Mouse (Mus musculus): ENCODE measurements around the gene Olfr1393. TPM values are rescaled to one million over a fixed set of nuclear protein-coding genes. Genes with fewer than 3 reads are reported as not detected.
A peak's percentile ranks its signal among the peaks of the same experiment; 100 is the strongest.

The Olfr1393 gene
- polyA plus RNA-seq, 2 experiments = 0.03 to 0.05 TPM

- Histone ChIP-seq H3K4me3 (ENCODE audit: insufficient read depth in 1 of 2, low read depth in 2 of 2, low read length in 2 of 2) (no peak overlapping the region), H3K36me3 (replicated peaks; ENCODE audit: control insufficient read depth, insufficient read depth, low read depth) (no peaks in the 10 kb centered on the region), H3K27me3 (ENCODE audit: control insufficient read depth, insufficient read depth, low read length) (no peaks in the 10 kb centered on the region), H3K9ac (replicated peaks) (no peak overlapping the region), H3K27ac (no peak overlapping the region), H3K4me2 (ENCODE audit: low read depth) (no peak overlapping the region), H3K9me3 (ENCODE audit: control insufficient read depth, low read length) (no peaks in the 10 kb centered on the region), H3K4me1 (replicated peaks; ENCODE audit: control insufficient read depth in 2 of 2, insufficient read depth in 2 of 2, low read length in 1 of 2) (peaks cover 11 to 20% of the 10 kb centered on the region in 2 experiments)
- ATAC-seq (ENCODE audit: insufficient read depth) = no peak
- 37% methylated on average over 1 of the region's 1 CpGs for WGBS (ENCODE audit: insufficient replicate concordance)
- no peak for DNase-seq (ENCODE audit: low read depth in 3 of 3, low spot score in 3 of 3)
- TF ChIP-seq CTCF (IDR thresholded peaks at IDR 0.05; ENCODE audit: low read depth) (no peak), EP300 (IDR thresholded peaks at IDR 0.05; ENCODE audit: low read depth) (no peak)
Measured at GRCm38 (mm10) chr11:49240310-49240709, 37.8 kb upstream of the Olfr1393 start.

DNA sequence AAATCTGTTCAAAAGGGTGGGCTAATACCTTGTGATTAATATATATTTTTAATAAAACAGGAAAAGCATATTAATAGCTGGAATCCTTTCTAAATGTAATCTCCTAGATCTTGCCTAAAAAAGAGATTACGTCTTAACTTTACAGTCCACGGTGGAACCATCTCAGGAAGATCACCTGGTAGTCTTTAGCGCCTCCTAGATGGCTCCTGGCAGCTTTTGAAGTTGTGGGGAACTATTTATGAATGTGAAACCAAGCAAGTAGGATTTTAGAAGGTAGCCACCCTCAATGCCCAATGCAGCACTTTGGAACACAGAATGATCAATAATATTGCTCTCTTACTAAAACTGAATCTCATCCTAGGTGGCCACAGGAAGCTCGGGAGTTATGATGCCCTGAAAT, 37.2 kb upstream of the Olfr1393 start:
- WGBS (ENCODE audit: insufficient replicate concordance) = 40% methylated on average over 4 of the region's 4 CpGs

DNA sequence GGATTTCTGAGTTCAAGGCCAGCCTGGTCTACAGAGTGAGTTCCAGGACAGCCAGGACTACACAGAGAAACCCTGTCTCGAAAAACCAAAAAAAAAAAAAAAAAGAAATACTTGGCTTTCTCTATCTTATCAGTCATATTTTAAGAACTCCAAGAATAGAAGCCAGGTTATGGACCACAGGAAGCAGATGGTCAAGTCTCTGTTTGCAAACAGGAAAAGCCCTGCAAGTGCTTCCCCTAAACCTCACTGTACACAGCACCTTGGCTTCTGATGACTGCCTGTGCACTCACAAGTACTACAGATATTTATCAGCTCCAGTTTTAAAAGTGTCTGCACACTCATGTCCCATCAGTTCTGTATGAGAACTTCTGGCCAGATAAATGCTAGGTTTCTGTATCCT, 36.6 kb upstream of the Olfr1393 start:
- Histone ChIP-seq H3K4me3 (ENCODE audit: insufficient read depth in 1 of 2, low read depth in 2 of 2, low read length in 2 of 2) (no peak overlapping the region), H3K36me3 (replicated peaks; ENCODE audit: control insufficient read depth, insufficient read depth, low read depth) (no peaks in the 10 kb centered on the region), H3K4me1 (replicated peaks; ENCODE audit: control insufficient read depth in 2 of 2, insufficient read depth in 2 of 2, low read length in 1 of 2) (peaks cover 19 to 28% of the 10 kb centered on the region in 2 experiments), H3K9ac (replicated peaks) (no peak overlapping the region), H3K27me3 (ENCODE audit: control insufficient read depth, insufficient read depth, low read length) (no peaks in the 10 kb centered on the region), H3K4me2 (ENCODE audit: low read depth) (no peak overlapping the region), H3K9me3 (ENCODE audit: control insufficient read depth, low read length) (no peaks in the 10 kb centered on the region), H3K27ac (no peak overlapping the region)
- no peak for ATAC-seq (ENCODE audit: insufficient read depth)
- TF ChIP-seq EP300 (IDR thresholded peaks at IDR 0.05; ENCODE audit: low read depth) = no peak
- TF ChIP-seq CTCF (IDR thresholded peaks at IDR 0.05; ENCODE audit: low read depth) = no peak
- no peak for DNase-seq (ENCODE audit: low read depth in 3 of 3, low spot score in 3 of 3)
- 0% methylated on average over 1 of the region's 1 CpGs for WGBS (ENCODE audit: insufficient replicate concordance)

More for the DNA sequence above, 37.2 kb upstream of the Olfr1393 start:
- peak; percentile 7; the same call in 1 of the 2 replicates for TF ChIP-seq CTCF (IDR thresholded peaks at IDR 0.05; ENCODE audit: low read depth)
- TF ChIP-seq EP300 (IDR thresholded peaks at IDR 0.05; ENCODE audit: low read depth) = no peak
- no peak overlapping the region for H3K9ac ChIP-seq (replicated peaks)
- DNase-seq (ENCODE audit: low read depth in 3 of 3, low spot score in 3 of 3) = no peak
- H3K36me3 ChIP-seq (replicated peaks; ENCODE audit: control insufficient read depth, insufficient read depth, low read depth) = no peaks in the 10 kb centered on the region
- ATAC-seq (ENCODE audit: insufficient read depth) = no peak
- H3K27ac ChIP-seq = no peak overlapping the region
- peaks cover 17 to 25% of the 10 kb centered on the region in 2 experiments for H3K4me1 ChIP-seq (replicated peaks; ENCODE audit: control insufficient read depth in 2 of 2, insufficient read depth in 2 of 2, low read length in 1 of 2)
- no peak overlapping the region for H3K4me3 ChIP-seq (ENCODE audit: insufficient read depth in 1 of 2, low read depth in 2 of 2, low read length in 2 of 2)
- H3K27me3 ChIP-seq (ENCODE audit: control insufficient read depth, insufficient read depth, low read length) = no peaks in the 10 kb centered on the region
- no peaks in the 10 kb centered on the region for H3K9me3 ChIP-seq (ENCODE audit: control insufficient read depth, low read length)
- H3K4me2 ChIP-seq (ENCODE audit: low read depth) = no peak overlapping the region

DNA sequence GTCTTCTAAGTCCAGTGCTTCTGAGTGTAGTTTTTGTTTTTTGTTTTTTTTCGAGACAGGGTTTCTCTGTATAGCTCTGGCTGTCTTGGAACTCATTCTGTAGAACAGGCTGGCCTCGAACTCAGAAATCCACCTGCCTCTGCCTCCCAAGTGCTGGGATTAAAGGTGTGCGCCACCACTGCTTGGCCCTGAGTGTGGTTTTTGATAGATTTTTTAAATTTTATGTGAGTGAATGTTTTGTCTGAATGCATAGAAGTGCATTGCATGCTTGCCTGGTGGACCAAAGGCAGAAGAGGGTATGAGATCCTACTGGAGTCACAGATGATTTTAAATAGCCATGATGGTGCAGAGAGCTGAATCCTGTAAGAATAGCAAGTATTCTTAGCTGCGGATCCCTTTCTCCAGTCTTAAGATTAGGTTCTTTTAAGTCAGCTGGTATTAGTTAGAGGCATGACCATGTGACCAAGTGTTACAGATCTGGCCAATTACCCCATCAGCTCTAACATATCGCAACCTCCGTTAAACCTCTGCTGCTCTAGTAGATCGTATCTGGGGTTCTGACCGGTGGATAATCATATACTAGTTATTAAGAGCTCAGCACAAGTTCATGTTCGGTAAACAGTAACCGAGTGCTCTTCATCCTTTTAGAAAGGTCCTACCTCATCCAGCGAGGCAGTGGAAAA, 35.0 kb upstream of the Olfr1393 start:
- no peaks in the 10 kb centered on the region for H3K9me3 ChIP-seq (ENCODE audit: control insufficient read depth, low read length)
- TF ChIP-seq EP300 (IDR thresholded peaks at IDR 0.05; ENCODE audit: low read depth) = no peak
- TF ChIP-seq CTCF (IDR thresholded peaks at IDR 0.05; ENCODE audit: low read depth) = no peak
- peak overlapping the region; percentile 96 for H3K4me2 ChIP-seq (ENCODE audit: low read depth)
- no peaks in the 10 kb centered on the region for H3K36me3 ChIP-seq (replicated peaks; ENCODE audit: control insufficient read depth, insufficient read depth, low read depth)
- peak overlapping the region; percentile 70 for H3K9ac ChIP-seq (replicated peaks)
- peaks cover 30 to 35% of the 10 kb centered on the region in 2 experiments for H3K4me1 ChIP-seq (replicated peaks; ENCODE audit: control insufficient read depth in 2 of 2, insufficient read depth in 2 of 2, low read length in 1 of 2)
- 19% methylated on average over 11 of the region's 11 CpGs for WGBS (ENCODE audit: insufficient replicate concordance)
- no peak for DNase-seq (ENCODE audit: low read depth in 3 of 3, low spot score in 3 of 3)
- H3K27ac ChIP-seq = peak overlapping the region; percentile 73
- ATAC-seq (ENCODE audit: insufficient read depth) = no peak
- no peaks in the 10 kb centered on the region for H3K27me3 ChIP-seq (ENCODE audit: control insufficient read depth, insufficient read depth, low read length)
- H3K4me3 ChIP-seq (ENCODE audit: insufficient read depth in 1 of 2, low read depth in 2 of 2, low read length in 2 of 2) = peak overlapping the region; percentile 60 to 68

DNA sequence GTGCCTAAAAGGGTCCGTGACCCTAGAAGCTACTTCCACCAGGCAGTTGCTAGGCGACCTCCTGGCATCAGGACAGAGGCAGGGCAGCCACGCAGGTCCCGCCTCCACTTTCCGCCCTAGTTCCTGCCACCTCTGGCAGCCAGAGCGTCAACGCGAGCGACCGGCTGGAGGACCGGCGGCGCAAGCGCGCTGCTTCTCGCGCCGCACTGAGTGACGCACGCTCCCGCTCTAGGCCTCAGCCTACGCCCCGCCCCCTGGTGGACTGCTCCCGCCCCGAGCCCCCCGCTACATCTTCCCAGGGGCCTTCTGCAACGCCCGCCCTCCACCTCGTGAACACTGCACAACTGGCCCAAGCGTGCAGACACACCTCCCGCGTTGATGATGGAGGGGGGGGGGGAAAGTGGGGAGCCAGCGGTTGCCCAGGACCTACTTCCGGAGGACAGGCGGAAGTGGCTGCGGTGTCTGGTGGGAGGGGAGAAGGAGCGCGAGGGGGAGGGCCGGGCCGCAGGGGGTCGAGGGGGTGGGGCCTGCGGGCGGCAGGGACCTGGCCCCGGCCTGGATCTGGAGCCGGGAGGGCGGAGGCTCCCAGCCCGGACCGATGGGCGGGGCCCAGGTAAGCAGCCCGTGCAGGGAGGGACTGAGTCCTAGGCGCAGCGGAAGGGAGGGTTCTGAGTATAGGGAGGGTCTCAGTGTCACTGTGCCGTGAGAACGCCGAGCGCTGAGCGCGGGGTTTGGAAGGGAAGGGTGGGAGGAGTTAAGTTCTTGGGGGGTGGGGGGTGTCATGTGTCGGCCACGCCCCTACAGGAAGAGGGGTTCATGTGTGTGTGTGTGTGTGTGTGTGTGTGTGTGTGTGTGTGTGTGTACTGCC, 34.1 kb upstream of the Olfr1393 start, which contains the start of gene Mgat1:
Gene Mgat1 (plus strand): TSS at position 465 of the 868 bp plus-strand sequence.
- peaks cover 35 to 44% of the 10 kb centered on the region in 2 experiments for H3K4me1 ChIP-seq (replicated peaks; ENCODE audit: control insufficient read depth in 2 of 2, insufficient read depth in 2 of 2, low read length in 1 of 2)
- peak; percentile 85 to 92 (median 87) for DNase-seq (ENCODE audit: low read depth in 3 of 3, low spot score in 3 of 3)
- no peaks in the 10 kb centered on the region for H3K9me3 ChIP-seq (ENCODE audit: control insufficient read depth, low read length)
- H3K27ac ChIP-seq = peak within 1 kb of the TSS; percentile 73
- H3K4me3 ChIP-seq (ENCODE audit: insufficient read depth in 1 of 2, low read depth in 2 of 2, low read length in 2 of 2) = peak within 1 kb of the TSS; percentile 60 to 68
- no peaks in the 10 kb centered on the region for H3K27me3 ChIP-seq (ENCODE audit: control insufficient read depth, insufficient read depth, low read length)
- no peaks in the 10 kb centered on the region for H3K36me3 ChIP-seq (replicated peaks; ENCODE audit: control insufficient read depth, insufficient read depth, low read depth)
- no peak for TF ChIP-seq EP300 (IDR thresholded peaks at IDR 0.05; ENCODE audit: low read depth)
- TF ChIP-seq CTCF (IDR thresholded peaks at IDR 0.05; ENCODE audit: low read depth) = peak; percentile 56
- peak within 1 kb of the TSS; percentile 70 for H3K9ac ChIP-seq (replicated peaks)
- under 1% methylated on average over 55 of the region's 60 CpGs for WGBS (ENCODE audit: insufficient replicate concordance)
- peak within 1 kb of the TSS; percentile 96 for H3K4me2 ChIP-seq (ENCODE audit: low read depth)
- peak; percentile 89 for ATAC-seq (ENCODE audit: insufficient read depth)

Data from liver, embryonic 14.5 days (tissue).